Mouse (Mus musculus): ENCODE data around the gene Phactr2.

Phactr2 gene

GRCm38 (mm10) chr10:13275152-13275551 is 199.1 kb downstream of the Phactr2 start:
- DNase-seq (ENCODE audit: low read depth, low spot score), result no peak

DNA sequence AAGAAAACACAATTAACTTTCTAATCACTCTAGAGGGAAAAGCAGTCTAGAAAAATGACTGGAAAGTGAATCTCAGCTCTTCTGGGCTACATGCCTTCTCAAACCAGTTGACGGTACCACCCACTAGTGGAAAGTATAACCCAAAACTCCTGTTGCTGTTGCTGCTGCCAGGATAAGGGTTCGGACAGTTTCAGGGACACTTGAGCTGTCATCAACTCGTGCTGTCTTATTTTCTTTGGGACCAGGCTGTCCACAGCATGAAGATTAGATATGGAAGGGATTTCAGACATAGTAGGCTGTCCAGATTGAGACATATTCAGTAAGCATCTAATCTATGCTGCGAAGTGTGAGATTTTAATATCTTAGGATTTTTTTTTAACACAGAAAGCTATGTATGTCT is 199.5 kb downstream of the Phactr2 start:
- no peak for DNase-seq (ENCODE audit: low read depth, low spot score)

DNA sequence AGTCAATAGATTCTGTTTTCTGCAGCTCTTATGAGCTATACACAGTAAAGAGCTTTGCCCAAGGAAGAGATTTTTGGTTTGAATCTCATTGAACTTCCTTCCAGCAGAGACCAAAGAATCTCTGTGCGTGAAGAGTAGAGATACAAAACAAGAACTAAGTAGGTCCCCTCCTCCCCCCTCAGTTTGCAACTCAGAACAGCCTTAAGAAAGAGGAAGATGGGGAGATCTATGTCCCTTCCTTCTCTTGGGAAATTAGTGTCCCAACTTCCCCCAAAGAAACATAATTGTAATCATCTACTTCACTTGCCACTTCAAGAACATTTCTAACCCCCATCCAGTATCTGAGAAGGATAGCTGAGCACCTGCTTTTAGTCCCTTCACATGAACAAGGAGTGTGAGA is 200.5 kb downstream of the Phactr2 start:
- no peak for DNase-seq (ENCODE audit: low read depth, low spot score)

DNA sequence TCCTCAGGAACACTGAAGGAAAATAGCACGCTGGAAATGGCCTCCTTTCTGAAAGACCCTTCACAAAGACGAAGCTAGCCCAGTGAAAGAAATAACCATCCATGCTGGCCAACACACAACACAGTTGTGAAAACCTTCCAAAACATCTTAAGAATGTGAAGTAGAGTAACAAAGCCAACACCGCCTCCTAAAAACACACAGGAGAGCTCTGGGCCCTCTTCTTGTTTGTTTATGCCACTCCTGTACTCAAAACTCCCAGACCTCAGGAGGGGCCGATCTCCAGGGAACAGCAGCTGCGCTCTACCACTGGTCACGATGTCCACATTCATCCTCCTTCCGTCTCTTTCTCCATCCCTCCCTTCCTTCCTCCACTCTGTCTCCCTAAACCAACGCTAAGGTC is 202.5 kb downstream of the Phactr2 start:
- no peak for DNase-seq (ENCODE audit: low read depth, low spot score)

DNA sequence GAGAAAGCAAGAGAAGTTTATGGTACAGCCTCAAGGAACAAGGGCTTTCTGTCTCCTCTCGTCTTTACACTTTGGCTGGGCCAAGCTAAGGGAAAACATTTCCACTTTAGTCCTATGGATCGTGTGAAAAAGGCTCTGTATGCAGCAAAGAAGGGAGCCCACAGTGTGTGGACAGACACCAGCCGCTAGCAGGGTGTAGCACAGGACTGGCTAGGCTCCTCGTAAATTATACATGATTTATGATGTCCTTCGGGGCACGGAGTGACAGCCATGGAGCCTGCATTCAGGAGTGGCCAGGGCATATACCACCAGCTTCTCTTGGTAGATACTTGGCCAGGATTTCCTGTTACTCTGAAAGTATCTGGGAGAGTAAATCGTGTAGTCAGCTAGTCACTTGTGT is 203.1 kb downstream of the Phactr2 start:
- DNase-seq (ENCODE audit: low read depth, low spot score), result no peak

- DNase-seq (ENCODE audit: low read depth, low spot score), result peak; percentile 8
Measured at GRCm38 (mm10) chr10:13270270-13270669, 203.9 kb downstream of the Phactr2 start.

- no peak for DNase-seq (ENCODE audit: low read depth, low spot score)
Measured at GRCm38 (mm10) chr10:13259251-13259650, 215.0 kb downstream of the Phactr2 start.

- peak; percentile 4 for DNase-seq (ENCODE audit: low read depth, low spot score)
Measured at GRCm38 (mm10) chr10:13256196-13256595, 218.0 kb downstream of the Phactr2 start.

DNA sequence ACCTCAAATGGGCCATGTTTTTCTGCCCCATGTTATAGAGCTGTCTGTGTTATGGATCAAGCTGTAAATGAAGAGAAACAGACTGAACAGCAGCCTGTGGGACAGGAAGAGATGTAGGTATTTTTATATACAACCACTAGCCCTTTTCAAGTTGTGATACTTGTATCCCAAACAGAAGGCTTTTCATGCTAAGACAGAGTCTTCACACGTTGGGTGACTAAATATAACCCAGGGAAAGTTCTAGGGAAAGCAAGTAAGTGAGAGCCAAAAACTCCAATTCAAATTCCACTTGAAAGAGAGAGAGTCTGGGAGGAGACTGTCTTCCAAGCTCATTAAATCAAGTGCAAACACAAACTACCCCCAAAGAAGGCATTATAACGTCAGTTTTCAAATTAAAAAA is 223.9 kb downstream of the Phactr2 start:
- no peak for DNase-seq (ENCODE audit: low read depth, low spot score)

DNA sequence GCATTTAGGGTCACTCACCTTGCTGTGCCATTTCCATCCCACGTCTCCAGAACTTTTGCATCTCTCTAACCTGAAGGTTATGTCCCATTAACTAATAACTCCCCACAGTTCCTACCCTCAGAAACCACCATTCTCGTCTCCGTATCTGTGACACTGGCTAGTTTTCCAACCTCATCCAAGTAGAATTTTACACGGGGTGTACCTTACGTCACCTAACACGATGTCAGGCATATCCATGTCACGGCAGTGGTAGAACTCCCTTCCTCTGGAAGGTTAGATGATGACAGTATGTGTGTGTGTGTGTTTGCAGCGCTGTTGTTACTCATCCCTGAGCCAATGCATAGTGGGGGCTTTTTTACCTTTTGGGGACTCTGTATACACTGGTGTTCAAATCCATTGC is 225.1 kb downstream of the Phactr2 start:
- no peak for DNase-seq (ENCODE audit: low read depth, low spot score)

DNA sequence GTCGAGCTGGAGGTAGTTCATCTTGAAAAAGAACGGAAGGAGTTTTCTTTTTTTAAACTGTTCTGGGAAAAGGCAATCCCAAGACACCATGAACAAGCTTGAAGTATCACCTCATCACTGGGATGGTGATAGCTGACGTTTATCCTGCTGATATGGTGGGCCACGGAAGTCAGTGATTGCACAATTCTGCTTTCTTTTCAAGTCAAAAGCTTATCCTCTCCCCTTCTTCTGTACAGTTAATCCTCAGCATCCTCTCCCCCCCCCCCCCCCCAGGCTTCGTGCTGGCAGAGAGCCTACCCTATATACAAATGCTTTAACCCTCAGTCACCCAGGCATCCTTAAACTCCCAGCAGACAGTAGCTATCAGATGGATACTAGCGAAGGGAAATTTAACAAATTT is 228.5 kb downstream of the Phactr2 start:
- no peak for DNase-seq (ENCODE audit: low read depth, low spot score)

- no peak for DNase-seq (ENCODE audit: low read depth, low spot score)
Measured at GRCm38 (mm10) chr10:13244192-13244591, 230.0 kb downstream of the Phactr2 start.

DNA sequence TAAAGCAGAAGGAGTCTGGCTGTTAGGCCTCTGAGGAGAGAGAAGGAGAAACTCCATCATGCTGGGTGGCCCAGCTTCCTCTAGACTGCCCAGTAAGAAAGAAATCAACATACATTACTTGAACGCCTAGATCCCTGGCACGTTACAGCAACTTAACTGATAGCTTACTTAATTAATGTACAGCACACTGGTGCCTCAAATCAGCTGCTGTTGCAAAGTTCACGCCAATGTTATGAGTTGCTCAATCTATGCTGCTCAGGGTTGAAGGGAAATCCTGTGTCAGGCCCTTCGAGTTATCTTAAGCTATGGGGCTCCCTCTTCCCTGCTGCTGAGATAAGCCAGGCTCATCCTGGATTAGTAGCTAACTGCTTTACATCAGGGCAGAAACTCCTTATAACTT is 233.8 kb downstream of the Phactr2 start:
- no peak for DNase-seq (ENCODE audit: low read depth, low spot score)

- DNase-seq (ENCODE audit: low read depth, low spot score), result no peak
Measured at GRCm38 (mm10) chr10:13238188-13238587, 236.0 kb downstream of the Phactr2 start.

- DNase-seq (ENCODE audit: low read depth, low spot score), result no peak
Measured at GRCm38 (mm10) chr10:13236866-13237265, 237.3 kb downstream of the Phactr2 start.

- DNase-seq (ENCODE audit: low read depth, low spot score), result no peak
Measured at GRCm38 (mm10) chr10:13234503-13234902, 239.7 kb downstream of the Phactr2 start.

DNA sequence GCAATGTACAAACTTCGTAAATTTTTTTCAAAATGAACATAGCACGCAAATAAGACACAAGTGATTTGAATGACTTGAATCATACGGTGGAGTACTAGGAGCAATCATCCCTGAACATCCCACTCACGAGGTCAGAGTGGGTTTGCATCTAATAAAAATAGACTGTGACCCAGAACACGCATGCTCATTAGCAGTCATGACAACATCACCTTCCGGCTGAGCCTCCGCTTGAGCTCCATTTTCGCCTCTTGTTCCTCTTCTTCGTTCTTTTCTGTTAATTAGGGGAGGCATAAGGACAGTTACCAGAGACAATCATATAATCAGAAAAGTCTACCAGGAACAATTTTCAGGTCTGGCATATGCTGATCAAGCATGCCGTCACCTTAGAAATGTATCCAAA is 240.3 kb downstream of the Phactr2 start:
- DNase-seq (ENCODE audit: low read depth, low spot score), result no peak

- DNase-seq (ENCODE audit: low read depth, low spot score), result no peak
Measured at GRCm38 (mm10) chr10:13233143-13233622, 241.0 kb downstream of the Phactr2 start.

DNA sequence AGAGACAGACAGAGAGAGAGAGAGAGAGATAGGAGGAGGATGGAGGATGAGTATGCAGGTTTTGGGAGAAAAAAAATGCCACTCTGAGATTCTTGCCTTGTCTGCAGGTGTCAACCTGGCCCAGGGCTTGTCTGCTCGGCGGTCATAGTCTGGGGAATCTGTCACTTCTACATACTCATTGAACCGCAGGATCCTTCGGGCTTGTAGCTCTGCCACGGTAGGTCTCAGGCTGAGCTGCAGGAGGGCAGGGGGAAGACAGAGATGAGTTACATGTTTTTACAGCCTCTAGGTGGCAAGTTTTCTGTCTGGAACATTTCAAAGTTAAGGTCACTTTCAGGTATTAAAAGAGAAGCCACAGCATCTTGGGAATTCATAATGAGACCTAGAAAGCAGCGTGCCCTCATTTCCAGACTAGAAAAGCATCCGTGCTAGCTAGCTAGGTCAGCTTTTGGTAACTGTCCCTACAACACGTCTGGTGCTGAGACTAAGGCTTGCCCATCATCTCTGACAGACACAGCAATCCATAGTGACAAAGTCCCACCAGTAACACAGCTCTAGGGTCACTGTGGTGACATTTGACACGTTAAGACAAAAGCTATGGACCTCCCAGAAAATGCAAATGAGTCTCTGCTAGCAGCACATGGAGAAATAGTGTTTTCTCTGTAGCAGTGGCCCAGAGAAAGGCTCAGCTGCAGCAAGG is 241.6 kb downstream of the Phactr2 start:
- no peak for DNase-seq (ENCODE audit: low read depth, low spot score)

DNA sequence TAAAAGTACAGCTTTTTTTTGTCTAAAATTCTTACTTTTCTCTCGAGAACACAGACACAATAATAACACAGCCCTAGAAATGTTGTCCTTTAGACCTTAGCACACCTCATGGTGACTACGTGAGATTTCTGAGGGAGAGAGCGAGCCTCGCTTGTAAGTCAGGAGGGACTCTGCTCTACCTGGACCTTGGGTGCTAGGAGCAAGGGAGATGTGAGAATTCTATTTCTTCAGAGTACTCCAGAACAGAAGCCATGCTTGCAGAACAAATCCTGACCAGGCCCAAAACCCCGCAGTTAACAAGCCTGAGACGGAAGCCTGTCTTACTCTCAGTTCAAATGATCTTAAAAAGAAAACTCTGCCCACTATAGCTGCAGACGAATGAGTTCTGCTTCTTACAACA is 243.5 kb downstream of the Phactr2 start:
- no peak for DNase-seq (ENCODE audit: low read depth, low spot score)

- no peak for DNase-seq (ENCODE audit: low read depth, low spot score)
Measured at GRCm38 (mm10) chr10:13225377-13226063, 248.7 kb downstream of the Phactr2 start.

DNA sequence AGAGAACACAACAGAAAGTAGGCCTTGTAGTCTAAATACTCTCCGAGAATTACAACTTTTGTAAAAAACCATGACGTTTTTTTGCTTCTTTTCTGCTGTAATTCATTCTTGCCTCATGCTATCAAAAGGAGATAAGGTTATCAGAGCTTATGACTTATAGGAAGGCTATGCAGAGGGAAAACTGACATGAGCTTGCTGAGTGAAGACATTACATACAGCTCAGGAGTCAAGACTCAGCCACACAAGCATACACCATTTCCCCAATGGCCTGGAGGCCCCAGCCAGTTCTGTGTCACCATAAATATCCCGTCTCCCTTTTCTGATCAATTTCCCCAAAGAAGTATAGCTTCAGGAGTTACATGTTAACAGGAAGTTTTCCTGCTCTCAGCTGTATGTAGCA is 252.1 kb downstream of the Phactr2 start:
- DNase-seq (ENCODE audit: low read depth, low spot score), result no peak

- DNase-seq (ENCODE audit: low read depth, low spot score), result no peak
Measured at GRCm38 (mm10) chr10:13220061-13220460, 254.2 kb downstream of the Phactr2 start.
